Mouse (Mus musculus) stomach, postnatal 0 days (tissue): Measurements from ENCODE around the gene Kcnk7. TPM values are rescaled to one million over a fixed set of nuclear protein-coding genes. Genes with fewer than 3 reads are reported as not detected.
A peak's percentile ranks its signal among the peaks of the same experiment; 100 is the strongest.

ENCODE experiments used
- ATAC-seq: fragments of 200-750 bp; cut with Nextera tagmentation; 2 replicates; pipeline ENCODE4 v1.8.0; 2017; ENCODE audit not compliant: low FRiP score, low TSS enrichment
- DNase-seq: peaks from one replicate; pipeline ENCODE4 v3.0.0-alpha.2; 2016; ENCODE audit warnings: low spot score
- H3K27ac ChIP-seq: fragments of 300-500 bp; sonication (generic); replicated peaks from 2 replicates; pipeline ENCODE4 v1.5.1; 2014; ENCODE audit warnings: mild to moderate bottlenecking, control low read depth
- H3K27me3 ChIP-seq: fragments of 300-500 bp; sonication (generic); 2 replicates; pipeline ENCODE4 v1.6.1; 2014; ENCODE audit warnings: low read length; ENCODE audit not compliant: control insufficient read depth, insufficient read depth
- H3K36me3 ChIP-seq: fragments of 300-500 bp; sonication (generic); 2 replicates; pipeline ENCODE4 v1.6.1; 2014; ENCODE audit warnings: low read length, mixed read lengths; ENCODE audit not compliant: control insufficient read depth, insufficient read depth
- H3K4me1 ChIP-seq: fragments of 300-500 bp; sonication (generic); replicated peaks from 2 replicates; pipeline ENCODE4 v1.6.1; 2014; ENCODE audit warnings: antibody characterized with exemption; ENCODE audit not compliant: control insufficient read depth, insufficient read depth
- H3K4me2 ChIP-seq: fragments of 300-500 bp; sonication (generic); replicated peaks from 2 replicates; pipeline ENCODE4 v1.6.1; 2014; ENCODE audit warnings: low read depth, mild to moderate bottlenecking, control low read depth, moderate library complexity
- H3K4me3 ChIP-seq: fragments of 300-500 bp; sonication (generic); 2 replicates; pipeline ENCODE4 v1.5.1; 2014; ENCODE audit warnings: low read depth, low read length, control low read depth
- H3K9ac ChIP-seq: fragments of 300-500 bp; sonication (generic); 2 replicates; pipeline ENCODE4 v1.6.1; 2014; ENCODE audit warnings: mild to moderate bottlenecking, low read length, control low read depth, mixed read lengths
- H3K9me3 ChIP-seq: fragments of 300-500 bp; sonication (generic); 2 replicates; pipeline ENCODE4 v1.6.1; 2016; ENCODE audit warnings: low read length; ENCODE audit not compliant: control insufficient read depth
- CTCF ChIP-seq: IDR thresholded peaks from 2 replicates; pipeline ENCODE4 v1.5.1; 2016; ENCODE audit warnings: antibody characterized with exemption, low read depth, mild to moderate bottlenecking, moderate library complexity
- EP300 ChIP-seq: optimal IDR thresholded peaks from 2 replicates; pipeline ENCODE3; 2016; ENCODE audit warnings: antibody characterized with exemption
- WGBS: fragments of 180-500 bp; shearing (Covaris S2); extraction: QIAGEN DNeasy Blood & Tissue Kit; methylation state at CpG from one replicate; pipeline ENCODE4 v1.1.7; 2014; 5-methylcytosine and 5-hydroxymethylcytosine counted together
- polyA plus RNA-seq: library from polyadenylated mRNA; unstranded; fragments of >200 nt; fragmentation: Nextera tagmentation; extraction: Ambion mirVana; gene quantifications from 2 replicates; pipeline ENCODE4 v1.2.1, GENCODE M21; 2015

The Kcnk7 gene
- polyA plus RNA-seq, 1 experiment from 2014 or later, result 8.4 TPM

DNA sequence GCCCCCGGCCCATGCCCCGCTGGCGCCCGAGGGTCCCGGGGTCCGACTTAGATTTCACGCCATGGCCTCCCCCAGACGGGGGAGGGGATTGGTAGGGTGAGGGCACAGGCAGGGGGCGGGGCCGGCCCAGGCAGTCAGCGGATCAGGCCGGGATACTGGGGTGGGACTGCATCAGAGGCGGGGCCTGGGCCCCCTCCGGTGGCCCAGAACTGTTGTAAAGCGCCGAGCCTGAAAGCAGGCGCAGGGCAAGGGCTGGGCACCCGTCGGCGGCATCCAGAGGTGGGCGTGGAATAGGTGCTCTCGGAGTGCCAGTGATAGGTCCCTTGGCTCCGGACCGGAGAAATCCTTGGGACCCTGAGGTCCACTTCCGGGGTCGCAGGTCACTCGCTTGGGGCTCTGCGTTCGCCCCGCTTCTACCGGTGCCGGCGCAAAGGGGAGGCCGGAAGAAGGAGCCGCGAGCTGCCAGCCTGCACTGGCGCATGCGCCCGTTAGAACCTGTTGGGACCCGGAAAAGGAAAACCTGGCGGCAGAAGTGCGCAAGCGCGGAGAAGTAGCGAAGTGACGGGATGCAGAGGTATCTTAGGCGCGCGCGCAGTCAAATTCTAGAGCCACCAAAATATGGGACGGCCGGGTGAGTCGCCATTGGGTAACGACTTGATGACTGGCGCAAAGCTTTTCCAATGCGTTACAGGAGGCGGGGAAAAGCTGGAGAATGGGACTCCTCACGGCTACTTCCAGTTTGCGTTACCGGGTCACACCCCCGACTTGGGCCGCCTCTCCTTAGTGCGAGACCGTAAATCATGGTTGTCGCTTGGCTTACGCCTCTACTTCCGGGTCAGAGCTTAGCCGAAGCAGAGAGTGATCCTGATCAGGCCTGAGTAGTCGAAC is 15.7 kb upstream of the Kcnk7 start, which contains the start of the genes Map3k11 and Pcnx3:
Gene Map3k11, plus strand, starts transcription at position 543 of the 888 bp plus-strand sequence.
Gene Pcnx3, minus strand, starts transcription at position 709 of the 888 bp plus-strand sequence.
- H3K36me3 ChIP-seq, result peaks cover 24% of the 10 kb centered on the region
- H3K27ac ChIP-seq, result peak within 1 kb of the TSS; percentile 96
- H3K4me1 ChIP-seq, result no peaks in the 10 kb centered on the region; the same call in none of the 2 replicates
- H3K9me3 ChIP-seq, result no peaks in the 10 kb centered on the region
- peak within 1 kb of the TSS; percentile 81 for H3K4me3 ChIP-seq
- H3K27me3 ChIP-seq, result no peaks in the 10 kb centered on the region
- peak within 1 kb of the TSS; percentile 88 for H3K9ac ChIP-seq
- ATAC-seq (peak; percentile 92), DNase-seq (peak; percentile 95)
- H3K4me2 ChIP-seq, result peak within 1 kb of the TSS; percentile 100
- TF ChIP-seq EP300 (no peak), CTCF (peak; percentile 43)
- WGBS, result under 1% methylated on average over 64 of the region's 69 CpGs

DNA sequence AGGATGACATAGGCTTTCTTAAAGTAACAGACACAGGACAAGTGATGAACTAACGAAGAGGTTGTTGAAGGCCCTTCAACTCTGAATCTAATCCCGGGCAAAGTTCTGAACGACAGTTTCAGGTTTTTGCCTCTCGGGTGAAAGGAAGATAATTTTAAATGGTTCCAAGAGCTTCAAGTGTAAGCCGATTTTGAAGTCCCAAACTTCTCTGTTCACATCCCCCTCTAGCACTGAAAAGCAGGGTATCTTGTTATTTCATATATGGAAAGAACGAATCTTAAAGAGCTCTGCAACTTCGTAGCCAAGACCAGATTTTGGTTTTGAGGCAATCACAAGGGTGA is 15.1 kb upstream of the Kcnk7 start:
- H3K9me3 ChIP-seq, result no peaks in the 10 kb centered on the region
- no peak for ATAC-seq

DNA sequence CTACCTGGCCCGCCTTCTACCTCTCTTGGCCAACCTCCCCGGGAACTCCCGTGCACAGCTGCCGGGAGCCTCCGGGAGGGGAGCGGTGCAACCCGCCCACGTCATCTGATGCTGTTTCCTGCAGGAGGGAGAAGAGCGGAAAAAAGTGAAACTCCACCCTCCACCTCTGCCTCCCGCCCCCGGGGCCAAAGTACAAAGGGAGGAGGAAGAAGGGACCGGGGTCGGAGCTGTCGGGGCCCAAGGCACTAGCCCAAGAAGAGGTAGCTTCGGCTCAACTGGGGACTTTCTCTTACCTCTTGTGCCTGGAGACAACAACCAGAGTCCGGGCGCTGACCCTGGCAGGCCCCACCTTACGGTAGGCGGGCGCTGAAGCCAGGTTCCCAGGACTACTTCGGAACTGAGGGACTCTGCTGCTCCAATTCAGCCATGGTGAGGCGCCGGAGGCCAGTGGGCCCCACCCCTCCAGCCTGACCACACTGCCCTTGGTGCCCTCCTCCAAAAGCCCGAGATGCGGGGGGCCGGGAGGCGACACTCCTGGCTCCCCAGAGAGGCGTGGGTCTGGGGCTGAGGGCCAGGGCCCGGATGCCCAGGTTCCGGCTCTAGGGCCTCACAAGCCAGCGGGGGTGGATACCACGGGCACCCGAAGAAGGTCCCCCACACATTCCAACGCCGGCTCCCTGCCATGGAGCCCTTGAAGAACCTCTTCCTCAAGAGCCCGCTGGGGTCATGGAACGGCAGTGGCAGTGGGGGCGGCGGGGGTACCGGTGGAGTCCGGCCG is 14.4 kb upstream of the Kcnk7 start:
- Histone ChIP-seq H3K4me3 (peak overlapping the region; percentile 81), H3K4me1 (no peaks in the 10 kb centered on the region; the same call in none of the 2 replicates)

More for the DNA sequence above, 15.1 kb upstream of the Kcnk7 start:
- Histone ChIP-seq H3K4me1 (no peaks in the 10 kb centered on the region; the same call in none of the 2 replicates), H3K4me2 (peak overlapping the region; percentile 94), H3K27me3 (no peaks in the 10 kb centered on the region), H3K27ac (peak overlapping the region; percentile 96), H3K9ac (peak overlapping the region; percentile 88), H3K36me3 (peaks cover 22% of the 10 kb centered on the region), H3K4me3 (peak overlapping the region; percentile 81)
- under 1% methylated on average over 7 of the region's 7 CpGs for WGBS
- TF ChIP-seq CTCF, result no peak
- TF ChIP-seq EP300, result no peak
- no peak for DNase-seq

DNA sequence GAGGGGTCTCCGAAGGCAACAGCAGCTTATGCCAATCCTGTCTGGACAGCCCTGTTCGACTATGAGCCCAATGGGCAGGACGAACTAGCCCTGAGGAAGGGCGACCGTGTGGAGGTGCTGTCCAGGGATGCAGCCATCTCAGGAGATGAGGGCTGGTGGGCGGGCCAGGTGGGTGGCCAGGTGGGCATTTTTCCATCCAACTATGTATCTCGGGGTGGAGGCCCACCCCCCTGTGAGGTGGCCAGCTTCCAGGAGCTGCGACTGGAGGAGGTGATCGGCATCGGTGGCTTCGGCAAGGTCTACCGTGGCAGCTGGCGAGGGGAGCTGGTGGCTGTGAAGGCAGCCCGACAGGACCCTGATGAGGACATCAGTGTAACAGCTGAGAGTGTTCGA is 13.8 kb upstream of the Kcnk7 start:
- Histone ChIP-seq H3K4me1 (no peaks in the 10 kb centered on the region; the same call in none of the 2 replicates), H3K27me3 (no peaks in the 10 kb centered on the region), H3K4me3 (peak overlapping the region; percentile 81), H3K27ac (peak overlapping the region; percentile 96), H3K9me3 (no peaks in the 10 kb centered on the region), H3K4me2 (peak overlapping the region; percentile 94), H3K9ac (peak overlapping the region; percentile 88), H3K36me3 (peaks cover 18% of the 10 kb centered on the region)
- 46% methylated on average over 14 of the region's 15 CpGs for WGBS
- DNase-seq (no peak), ATAC-seq (no peak)
- no peak for TF ChIP-seq CTCF
- TF ChIP-seq EP300, result no peak

More for the DNA sequence above, 14.4 kb upstream of the Kcnk7 start:
- peak overlapping the region; percentile 96 for H3K27ac ChIP-seq
- ATAC-seq, result peak; percentile 75
- 5% methylated on average over 42 of the region's 42 CpGs for WGBS
- peak overlapping the region; percentile 94 for H3K4me2 ChIP-seq
- TF ChIP-seq CTCF (peak; percentile 37), EP300 (no peak)
- peaks cover 17% of the 10 kb centered on the region for H3K36me3 ChIP-seq
- H3K9me3 ChIP-seq, result no peaks in the 10 kb centered on the region
- DNase-seq, result peak; percentile 96
- H3K9ac ChIP-seq, result peak overlapping the region; percentile 88
- H3K27me3 ChIP-seq, result no peaks in the 10 kb centered on the region

DNA sequence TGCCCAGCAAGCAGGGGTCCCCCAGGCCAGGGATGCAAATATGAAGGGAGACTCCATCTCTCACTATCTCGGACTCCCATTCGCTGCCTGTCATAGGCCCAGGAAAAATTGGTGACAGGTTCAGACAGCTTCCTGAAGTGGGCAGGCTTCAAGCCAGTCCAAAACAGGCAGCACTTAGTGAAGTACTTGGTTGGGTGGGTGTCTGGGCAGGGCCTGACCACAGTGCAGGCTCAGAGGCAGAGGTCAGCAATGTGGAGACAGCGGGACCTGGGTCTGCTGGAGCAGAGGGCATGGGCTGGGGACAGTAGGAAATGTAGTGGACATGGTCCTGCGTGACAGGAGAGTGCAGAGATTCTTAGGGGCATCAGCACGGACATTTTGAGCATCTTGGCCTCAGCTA is 12.6 kb upstream of the Kcnk7 start:
- Histone ChIP-seq H3K9ac (peak overlapping the region; percentile 88), H3K27me3 (no peaks in the 10 kb centered on the region), H3K9me3 (no peaks in the 10 kb centered on the region), H3K36me3 (peaks cover 23% of the 10 kb centered on the region), H3K4me1 (no peaks in the 10 kb centered on the region; the same call in none of the 2 replicates), H3K4me3 (peak overlapping the region; percentile 81), H3K4me2 (peak overlapping the region; percentile 94), H3K27ac (peak overlapping the region; percentile 78)
- DNase-seq (no peak), ATAC-seq (no peak)
- TF ChIP-seq CTCF, result no peak
- no peak for TF ChIP-seq EP300
- 50% methylated on average over 5 of the region's 5 CpGs for WGBS
